Mouse (Mus musculus) CH12.LX (cell line): ENCODE results near the gene Adamtsl5.

Source experiments
- CTCF ChIP-seq, 2 experiments: IDR thresholded peaks in 1 of 2; conservative IDR thresholded peaks in 1 of 2; 2 replicates each; pipeline ENCODE4 v1.5.1; 2011 to 2012; ENCODE audit warnings: low read depth in 2 of 2, low read length in 2 of 2, improper control_type of control experiment in 1 of 2, inconsistent platforms in 1 of 2, mild to moderate bottlenecking in 1 of 2, moderate library complexity in 1 of 2
- PAX5 ChIP-seq: IDR thresholded peaks from 2 replicates; pipeline ENCODE4 v1.6.1; 2012; ENCODE audit warnings: low read length, inconsistent platforms, mixed read lengths
- POLR2A ChIP-seq: IDR thresholded peaks from 2 replicates; pipeline ENCODE4 v1.6.1; 2011; ENCODE audit warnings: low read depth, mild to moderate bottlenecking, improper control_type of control experiment, low read length
- POLR2AphosphoS2 ChIP-seq: IDR thresholded peaks from 2 replicates; pipeline ENCODE4 v1.6.1; 2011; ENCODE audit warnings: low read depth, low read length, improper control_type of control experiment
- SMC3 ChIP-seq: IDR thresholded peaks from 2 replicates; pipeline ENCODE4 v1.6.1; 2011; ENCODE audit warnings: low read depth, low read length, improper control_type of control experiment
- TBP ChIP-seq: conservative IDR thresholded peaks from 2 replicates; pipeline ENCODE4 v1.6.1; 2011; ENCODE audit warnings: low read depth, low read length, improper control_type of control experiment

GRCm38 (mm10) chr10:80323261-80324119, 24.7 kb downstream of the Adamtsl5 start:
- no peak for TF ChIP-seq CTCF (conservative IDR thresholded peaks at IDR 0.05 in 1 of 2, IDR thresholded peaks at IDR 0.05 in 1 of 2; ENCODE audit: low read depth in 2 of 2, low read length in 2 of 2)
- 0 out of 2 replicates have a peak, but pooled peaks have one; percentile 12 for TF ChIP-seq POLR2A
- no peak for TF ChIP-seq POLR2AphosphoS2
- no peak for TF ChIP-seq TBP
- TF ChIP-seq PAX5, result no peak
- TF ChIP-seq SMC3, result no peak
